Mouse (Mus musculus): ENCODE measurements at regions not wholly inside any gene's neighbourhood (a gene's known extent, or its start where the extent isn't known, plus 50 kb on each side); places are given as distances from the start of the nearest gene placed in this dataset.
"Not testable (repeated sequence)": the region's sequence is repeated elsewhere in the genome, so short reads cannot be mapped to it uniquely, and the experiment has no call there.

GRCm38 (mm10) chr16:50009542-50009941 lies 209.2 kb downstream of the Cd47 start:
- peak; percentile 48 for DNase-seq (ENCODE audit: low spot score)

GRCm38 (mm10) chr16:50010074-50010473 lies 209.7 kb downstream of the Cd47 start:
- no peak for DNase-seq (ENCODE audit: low spot score)

GRCm38 (mm10) chr16:50010532-50010971 lies 210.2 kb downstream of the Cd47 start:
- DNase-seq (ENCODE audit: low spot score) = peak; percentile 51

GRCm38 (mm10) chr16:50023885-50024284 lies 223.6 kb downstream of the Cd47 start:
- DNase-seq (ENCODE audit: low spot score) = no peak

- no peak for DNase-seq (ENCODE audit: low spot score)
Measured at GRCm38 (mm10) chr16:50026100-50026884, 226.0 kb downstream of the Cd47 start.

- DNase-seq (ENCODE audit: low spot score) = no peak
Measured at GRCm38 (mm10) chr16:50027189-50027588, 226.9 kb downstream of the Cd47 start.

GRCm38 (mm10) chr16:50029711-50030110 lies 229.4 kb downstream of the Cd47 start:
- DNase-seq (ENCODE audit: low spot score) = no peak

GRCm38 (mm10) chr16:50030355-50030754 lies 230.0 kb downstream of the Cd47 start:
- DNase-seq (ENCODE audit: low spot score) = not testable (repeated sequence)

- DNase-seq (ENCODE audit: low spot score) = no peak
Measured at GRCm38 (mm10) chr16:50030905-50031369, 230.6 kb downstream of the Cd47 start.

GRCm38 (mm10) chr16:50032798-50033197 lies 232.5 kb downstream of the Cd47 start:
- DNase-seq (ENCODE audit: low spot score) = no peak

GRCm38 (mm10) chr16:50036296-50036734 lies 236.0 kb downstream of the Cd47 start:
- DNase-seq (ENCODE audit: low spot score) = no peak

- no peak for DNase-seq (ENCODE audit: low spot score)
Measured at GRCm38 (mm10) chr16:50044103-50044502, 243.8 kb downstream of the Cd47 start.

- peak; percentile 75 for DNase-seq (ENCODE audit: low spot score)
Measured at GRCm38 (mm10) chr16:50045552-50046547, 245.5 kb downstream of the Cd47 start.

- DNase-seq (ENCODE audit: low spot score) = no peak
Measured at GRCm38 (mm10) chr16:50063540-50063939, 263.2 kb downstream of the Cd47 start.

- no peak for DNase-seq (ENCODE audit: low spot score)
Measured at GRCm38 (mm10) chr16:50065336-50066082, 265.2 kb downstream of the Cd47 start.

- DNase-seq (ENCODE audit: low spot score) = peak; percentile 20
Measured at GRCm38 (mm10) chr16:50069033-50069432, 268.7 kb downstream of the Cd47 start.

- no peak for DNase-seq (ENCODE audit: low spot score)
Measured at GRCm38 (mm10) chr16:50070728-50071127, 270.4 kb downstream of the Cd47 start.

GRCm38 (mm10) chr16:50072853-50073360 lies 272.6 kb downstream of the Cd47 start:
- no peak for DNase-seq (ENCODE audit: low spot score)

GRCm38 (mm10) chr16:50073979-50074378 lies 273.6 kb downstream of the Cd47 start:
- no peak for DNase-seq (ENCODE audit: low spot score)

- no peak for DNase-seq (ENCODE audit: low spot score)
Measured at GRCm38 (mm10) chr16:50075641-50076040, 275.3 kb downstream of the Cd47 start.

- no peak for DNase-seq (ENCODE audit: low spot score)
Measured at GRCm38 (mm10) chr16:50081511-50081910, 281.2 kb downstream of the Cd47 start.

All from ovary, postnatal 36 days (tissue).